Mouse (Mus musculus): ENCODE measurements around the gene H2-Aa.

DNA sequence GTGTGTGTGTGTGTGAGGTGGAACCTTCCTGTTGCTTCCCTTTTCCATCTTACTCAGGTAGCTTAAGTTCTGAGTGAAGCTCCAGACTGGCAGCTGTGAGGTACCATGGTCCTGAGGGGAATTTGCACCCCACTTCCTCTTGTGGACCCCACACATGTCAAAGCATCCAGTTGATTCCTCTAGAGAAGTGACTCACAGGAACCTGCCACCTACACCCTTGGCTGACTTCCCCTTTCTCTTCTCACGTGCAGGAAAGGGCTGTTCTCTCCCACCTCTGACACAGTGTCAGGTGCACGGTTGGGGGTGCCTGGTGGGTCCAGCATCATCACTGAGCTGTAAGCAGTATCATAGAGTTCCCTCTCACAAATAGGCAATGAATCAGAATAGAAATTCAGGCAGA lies 5.9 kb upstream of the H2-Aa start:
- TF ChIP-seq TAL1 (IDR thresholded peaks at IDR 0.05; ENCODE audit: low read length) (no peak), GATA1 (IDR thresholded peaks at IDR 0.05; ENCODE audit: low read length) (no peak)

Data from erythroblast, embryonic 14.5 days (primary cell).